Mouse (Mus musculus): ENCODE measurements at regions not wholly inside any gene's neighbourhood (a gene's known extent, or its start where the extent isn't known, plus 50 kb on each side); places are given as distances from the start of the nearest gene placed in this dataset.

- no peak for TF ChIP-seq CTCF (IDR thresholded peaks at IDR 0.05; ENCODE audit: low read depth)
- TF ChIP-seq EP300 (IDR thresholded peaks at IDR 0.05; ENCODE audit: low read depth): no peak
Observed at GRCm38 (mm10) chr7:74942917-74943316, 366.1 kb downstream of the Sv2b start.
